Mouse (Mus musculus) spleen, adult 2 months (tissue): Measurements from ENCODE around the gene Scn5a.

Experiments used
- CTCF ChIP-seq: fragments of 200-500 bp; IDR thresholded peaks from 2 replicates; pipeline ENCODE4 v1.5.1; 2011; ENCODE audit warnings: mild to moderate bottlenecking, inconsistent platforms; ENCODE audit not compliant: insufficient read depth, insufficient read length, insufficient replicate concordance; ENCODE audit errors: extremely low read depth
- POLR2A ChIP-seq: fragments of 200-500 bp; IDR thresholded peaks from 2 replicates; pipeline ENCODE4 v1.6.1; 2011; ENCODE audit warnings: low read depth, low read length, inconsistent platforms

GRCm38 (mm10) chr9:119563617-119564016 is 15.2 kb downstream of the Scn5a start:
- TF ChIP-seq POLR2A (no peak), CTCF (no peak)
